Mouse (Mus musculus): Measurements from ENCODE around the gene Lrrc58.

The Lrrc58 gene

DNA sequence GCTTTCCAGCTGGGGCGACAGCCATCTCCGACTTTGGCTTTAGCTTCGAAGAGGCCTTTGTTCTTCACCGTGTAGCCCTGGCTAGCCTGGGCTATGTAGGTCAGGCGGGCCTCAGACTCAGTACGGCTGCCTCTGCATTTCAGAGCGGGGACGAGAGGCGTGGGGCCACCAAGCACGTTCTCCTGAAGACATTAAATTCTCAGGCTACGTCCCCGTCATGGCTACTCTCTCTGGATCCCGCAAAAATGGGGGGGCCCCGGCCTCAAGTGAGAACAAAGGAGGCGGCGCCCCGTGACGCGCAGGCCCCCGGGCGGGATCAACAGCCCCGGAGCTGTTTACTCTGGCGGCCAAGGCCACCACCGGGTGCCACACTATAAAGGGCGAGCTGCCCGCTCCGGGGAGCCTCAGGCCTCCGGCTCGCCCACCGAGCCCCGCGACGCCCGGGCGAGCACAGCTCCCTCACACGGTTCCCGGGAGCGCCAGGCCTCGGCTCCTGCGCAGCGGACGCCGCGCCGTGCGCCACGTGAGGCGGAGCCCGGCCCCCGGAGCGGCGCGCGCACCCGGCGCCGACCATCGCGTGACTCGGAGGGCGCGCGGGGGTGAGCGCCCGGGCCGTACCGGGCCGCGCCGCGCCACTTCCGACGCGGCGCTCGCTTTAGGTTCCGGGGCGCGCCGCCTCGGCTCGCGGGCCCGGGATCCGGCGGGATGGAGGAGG lies at the start of gene Lrrc58:
Lrrc58 (plus strand) TSS at position 599 of the 715 bp plus-strand sequence.
- DNase-seq (ENCODE audit: extremely low spot score, low read depth, low spot score) = no peak

DNA sequence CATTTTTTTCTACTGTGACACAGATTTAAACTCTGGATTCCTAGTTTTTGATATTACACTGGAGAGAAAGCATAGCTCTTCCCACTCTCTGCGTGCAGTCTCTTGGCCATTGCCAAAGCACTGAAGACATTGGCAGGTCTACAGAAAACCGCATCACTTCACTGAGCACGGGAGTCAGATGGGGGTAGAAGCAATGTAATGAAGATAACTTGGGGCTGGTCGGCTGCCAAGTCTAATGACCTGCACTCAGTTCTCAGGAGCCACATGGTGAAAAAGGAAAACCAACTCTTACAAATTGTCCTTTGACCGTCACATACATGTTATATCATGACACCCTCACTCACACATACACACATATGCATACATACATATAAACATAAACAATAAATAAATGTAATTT lies 44.2 kb upstream of the Lrrc58 start:
- no peak for DNase-seq (ENCODE audit: extremely low spot score, low read depth, low spot score)

DNA sequence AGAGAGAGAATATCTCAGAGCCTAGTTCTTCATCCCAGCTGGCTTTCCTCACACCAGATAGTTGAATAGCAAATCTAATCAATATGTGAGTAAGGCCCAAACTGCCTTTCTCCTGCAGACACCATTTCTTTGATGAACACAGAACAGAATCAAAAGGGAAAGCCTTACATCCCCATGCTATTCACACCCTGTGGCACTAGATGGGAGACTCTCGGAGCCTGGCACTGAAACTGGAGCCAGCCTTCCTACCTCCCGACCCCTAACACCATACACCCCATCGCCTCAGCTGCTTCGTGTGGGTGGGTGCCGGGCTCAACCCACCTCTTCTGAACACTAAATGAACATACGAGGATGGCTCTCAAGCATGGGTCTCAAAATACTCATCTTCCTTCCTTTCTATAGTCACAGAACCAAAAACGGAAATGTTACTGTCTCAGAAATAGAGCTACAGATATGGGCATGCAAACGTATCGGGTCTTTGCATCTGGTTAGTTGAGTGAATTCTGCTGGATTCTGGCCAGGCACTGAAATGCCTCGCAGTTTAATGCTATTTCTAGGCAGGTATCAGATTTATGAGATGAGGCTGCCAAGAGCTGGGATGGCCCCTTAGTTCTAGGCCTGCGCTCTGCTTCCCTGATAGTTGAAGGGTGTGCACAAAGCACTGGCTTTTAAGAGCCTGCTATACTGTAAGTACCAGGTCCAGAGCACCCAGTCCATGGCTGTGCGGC lies 43.2 kb upstream of the Lrrc58 start:
- no peak for DNase-seq (ENCODE audit: extremely low spot score, low read depth, low spot score)

DNA sequence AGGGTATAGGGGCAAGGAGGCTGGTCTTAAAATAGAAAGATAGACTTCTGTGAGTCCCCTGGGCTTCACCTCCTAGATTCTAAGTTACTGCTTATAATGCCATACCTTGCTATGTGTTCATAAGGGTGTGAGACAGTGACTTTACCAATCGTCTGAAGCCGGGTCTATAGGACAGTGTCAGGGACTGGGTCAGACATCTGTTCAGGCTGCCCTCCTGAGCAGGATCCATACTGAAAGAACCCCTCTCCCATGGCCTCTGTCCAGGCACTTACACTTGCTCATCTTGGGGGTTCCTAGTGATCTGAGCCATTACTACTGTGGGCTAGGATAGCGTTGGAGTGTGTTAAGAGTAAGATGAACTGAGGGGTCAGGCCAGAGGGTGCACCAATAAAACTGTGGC lies 41.9 kb upstream of the Lrrc58 start:
- DNase-seq (ENCODE audit: extremely low spot score, low read depth, low spot score) = no peak

DNA sequence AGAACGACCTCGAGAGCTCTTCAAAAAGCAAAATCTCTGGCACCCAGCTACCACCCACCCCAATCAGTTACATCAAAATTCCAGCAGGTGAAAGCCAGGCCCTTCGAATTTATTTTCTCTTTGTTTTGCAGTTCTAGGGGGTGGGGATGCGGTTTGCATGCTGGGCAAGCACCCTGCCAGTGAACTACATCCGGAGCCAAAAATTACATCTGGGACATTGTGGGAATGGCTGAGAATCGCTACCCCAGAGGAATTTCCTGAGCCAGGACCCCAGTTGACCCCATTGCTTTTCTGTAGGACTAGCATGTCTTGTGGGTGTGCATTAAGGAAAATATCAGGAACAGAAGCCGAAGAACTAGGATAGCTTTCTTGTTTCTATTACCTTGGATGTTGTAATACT lies 37.1 kb upstream of the Lrrc58 start:
- no peak for DNase-seq (ENCODE audit: extremely low spot score, low read depth, low spot score)

DNA sequence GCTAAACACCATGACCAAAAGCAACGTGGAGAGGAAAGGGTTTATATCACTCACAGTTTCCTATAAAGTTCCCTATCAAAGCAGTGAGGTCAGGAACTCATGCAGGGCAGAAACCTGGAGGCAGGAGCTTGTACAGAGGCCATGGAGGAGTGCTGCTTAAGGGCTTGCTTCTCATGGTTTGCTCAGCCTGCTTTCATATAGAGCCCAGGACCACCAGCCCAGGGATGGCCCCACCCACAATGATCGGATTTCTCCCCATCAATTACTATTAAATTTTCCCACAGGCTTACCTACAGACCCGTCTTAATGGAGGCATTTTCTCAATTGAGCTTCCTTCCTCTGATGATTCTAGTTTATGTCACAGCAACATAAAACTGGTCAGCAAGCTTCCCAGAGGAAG lies 30.6 kb upstream of the Lrrc58 start:
- DNase-seq (ENCODE audit: extremely low spot score, low read depth, low spot score) = no peak

DNA sequence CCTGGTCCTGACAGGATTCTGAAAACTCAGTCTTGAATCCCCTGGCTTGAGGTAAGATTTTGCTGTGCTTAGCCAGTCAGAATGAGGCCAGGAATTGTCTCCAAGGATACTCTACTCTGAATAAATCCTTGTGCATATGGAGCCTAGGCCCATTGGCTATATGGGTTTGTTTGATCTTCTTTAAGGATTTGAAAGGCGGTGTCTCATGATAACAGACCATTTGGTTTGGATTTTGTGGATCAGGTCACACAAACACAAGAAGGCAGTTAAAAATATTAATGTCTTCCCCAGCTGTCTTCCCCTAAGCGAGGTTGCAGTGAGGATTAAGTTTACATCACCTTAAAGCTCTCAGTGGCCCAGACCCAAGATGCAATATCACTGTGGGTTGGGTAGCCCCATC lies 25.8 kb upstream of the Lrrc58 start:
- DNase-seq (ENCODE audit: extremely low spot score, low read depth, low spot score) = no peak

DNA sequence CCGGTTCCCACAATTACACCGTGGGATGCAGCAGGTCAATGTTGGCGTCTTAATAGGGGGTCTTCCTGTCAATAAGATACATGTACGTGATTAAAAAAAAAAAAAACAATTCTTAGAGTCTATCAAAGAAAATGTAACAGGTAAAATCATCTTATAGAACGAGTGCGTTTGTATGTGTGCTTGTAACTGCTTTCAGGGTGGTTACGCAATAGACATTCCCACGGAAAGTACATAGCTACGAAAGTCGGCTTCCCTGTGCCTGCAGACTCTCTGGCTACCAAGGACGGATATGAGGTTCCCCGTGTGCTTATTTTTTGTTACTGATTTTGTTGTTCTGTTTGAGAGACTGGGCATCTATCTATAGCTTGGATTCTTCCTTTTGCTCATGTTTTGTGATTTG lies 24.4 kb upstream of the Lrrc58 start:
- DNase-seq (ENCODE audit: extremely low spot score, low read depth, low spot score) = no peak

DNA sequence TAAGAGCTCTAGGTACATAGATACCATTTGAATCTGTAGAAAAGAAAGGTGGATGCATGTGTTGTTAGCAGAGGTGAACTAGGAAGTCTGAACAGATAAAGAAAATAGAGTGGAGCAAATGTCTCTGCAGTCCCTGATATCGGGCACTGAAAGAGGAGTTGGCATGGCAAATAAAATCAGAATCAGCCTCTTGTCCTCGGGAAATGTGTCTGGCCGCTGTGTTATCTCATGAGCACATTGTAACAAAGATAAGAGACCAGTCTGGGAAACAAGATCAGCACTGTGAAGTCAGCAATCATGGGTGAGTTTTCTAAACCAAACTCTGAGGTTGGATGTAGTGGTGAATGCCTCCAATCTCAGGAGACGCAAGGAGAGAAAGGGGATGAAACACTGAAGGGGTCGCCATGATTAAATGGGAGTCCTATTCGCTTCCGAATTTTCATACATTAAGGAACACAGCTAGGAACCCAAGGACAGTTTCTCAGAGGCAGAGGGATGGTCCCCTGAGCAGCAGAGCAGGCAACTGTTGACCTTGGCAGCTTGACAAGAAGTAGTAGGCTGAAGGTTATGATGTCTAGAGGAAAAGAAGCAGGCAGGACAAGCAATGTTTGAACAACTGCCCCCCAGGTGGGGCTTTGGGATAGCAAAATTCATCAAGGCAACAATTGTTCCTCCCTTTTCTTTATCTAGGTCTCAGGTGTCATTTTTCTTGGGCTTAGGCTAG lies 22.8 kb upstream of the Lrrc58 start:
- DNase-seq (ENCODE audit: extremely low spot score, low read depth, low spot score) = no peak

DNA sequence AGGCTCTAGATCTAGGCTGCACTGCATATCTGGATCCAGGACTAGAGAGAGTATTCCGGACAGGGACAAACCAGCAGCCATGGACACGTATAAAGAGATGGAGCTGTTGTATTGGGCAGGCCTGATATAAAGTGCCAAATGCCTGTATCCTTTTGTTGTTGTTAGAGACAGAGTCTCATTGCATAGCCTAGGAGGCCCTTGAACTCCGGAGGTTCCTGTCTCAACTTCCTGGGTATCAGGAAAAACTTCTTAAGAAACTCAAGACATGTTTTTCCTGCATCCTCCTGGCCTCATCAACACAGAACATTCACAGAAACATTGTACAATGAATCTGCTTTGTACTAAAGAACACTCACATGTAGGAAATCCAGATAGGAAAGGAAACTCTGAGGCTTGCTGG lies 21.1 kb upstream of the Lrrc58 start:
- no peak for DNase-seq (ENCODE audit: extremely low spot score, low read depth, low spot score)

DNA sequence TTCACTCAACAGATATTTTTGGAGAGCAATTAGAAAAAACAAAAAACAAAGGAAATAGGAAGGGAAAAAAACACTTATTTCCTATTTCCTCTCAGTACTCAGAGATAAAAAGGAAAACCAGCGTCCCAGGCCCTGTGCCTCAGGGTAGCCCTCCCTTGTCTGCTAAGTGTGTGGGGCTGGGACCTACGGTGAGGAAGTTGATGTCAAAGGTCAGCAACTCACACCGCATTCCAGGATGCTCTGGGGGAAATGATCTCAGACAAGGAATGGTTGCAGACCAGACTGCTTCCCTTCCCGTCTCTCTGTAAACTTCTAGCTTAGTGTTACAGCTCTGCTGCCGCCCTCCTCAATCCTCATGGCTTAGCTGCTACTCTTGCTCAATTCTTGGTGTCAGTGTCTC lies 16.8 kb upstream of the Lrrc58 start:
- DNase-seq (ENCODE audit: extremely low spot score, low read depth, low spot score) = no peak

DNA sequence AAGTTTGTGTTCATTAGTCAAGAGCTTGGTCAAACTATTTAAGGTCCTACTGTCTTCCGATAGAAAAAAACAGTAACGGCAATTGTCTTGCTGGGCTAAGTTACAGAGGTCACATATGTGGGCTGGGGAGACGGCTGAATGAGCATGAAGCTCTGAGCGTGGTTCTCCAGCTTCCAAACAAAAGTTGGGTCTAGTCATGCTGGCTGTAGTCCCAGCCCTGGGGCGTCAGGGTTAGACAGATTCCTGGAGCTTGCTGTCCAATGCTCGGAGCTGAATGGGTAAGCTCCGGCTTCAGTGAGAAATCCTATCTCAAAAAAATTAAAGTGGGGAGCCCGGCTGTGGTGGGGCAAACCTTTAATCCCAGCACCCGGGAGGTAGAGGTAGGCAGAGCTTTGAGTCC lies 14.9 kb upstream of the Lrrc58 start:
- no peak for DNase-seq (ENCODE audit: extremely low spot score, low read depth, low spot score)

DNA sequence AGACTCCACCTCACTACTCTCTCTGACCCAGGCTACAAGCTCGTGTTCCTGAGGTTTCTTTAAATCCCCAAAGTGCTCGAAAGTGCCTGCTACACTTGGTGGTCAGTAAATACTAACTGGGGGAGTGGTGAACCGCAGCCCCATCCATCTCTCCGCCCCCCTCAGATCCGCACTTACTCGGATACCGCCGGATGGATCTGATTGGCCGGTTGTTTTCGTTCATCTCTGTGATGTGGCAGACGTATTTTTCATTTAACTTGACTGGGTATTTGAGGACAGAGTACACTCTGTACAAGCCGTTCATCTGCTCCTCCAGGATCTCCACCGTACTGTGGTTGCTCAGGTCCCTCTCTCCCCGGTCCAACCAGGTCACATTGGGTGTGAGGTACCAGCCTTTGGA lies 14.1 kb upstream of the Lrrc58 start:
- no peak for DNase-seq (ENCODE audit: extremely low spot score, low read depth, low spot score)

DNA sequence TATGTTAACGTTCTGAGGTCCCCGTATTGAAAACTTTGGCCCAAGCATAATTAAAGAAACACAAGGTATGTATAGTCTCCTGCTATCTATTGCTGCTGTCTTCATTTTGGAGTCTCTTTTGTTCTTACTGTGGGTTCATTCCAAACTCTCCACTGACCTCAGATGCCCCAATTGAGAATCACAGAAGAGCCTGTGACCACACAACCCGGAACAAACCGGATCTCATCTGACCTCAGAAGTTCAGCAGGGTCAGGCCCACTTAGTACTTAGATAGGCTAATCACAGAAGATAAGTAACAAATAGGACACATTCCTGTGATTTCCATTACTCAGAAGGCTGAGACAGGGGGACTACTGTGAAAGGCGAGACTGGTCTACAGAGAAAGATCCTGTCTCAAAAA lies 13.6 kb upstream of the Lrrc58 start:
- DNase-seq (ENCODE audit: extremely low spot score, low read depth, low spot score) = no peak

DNA sequence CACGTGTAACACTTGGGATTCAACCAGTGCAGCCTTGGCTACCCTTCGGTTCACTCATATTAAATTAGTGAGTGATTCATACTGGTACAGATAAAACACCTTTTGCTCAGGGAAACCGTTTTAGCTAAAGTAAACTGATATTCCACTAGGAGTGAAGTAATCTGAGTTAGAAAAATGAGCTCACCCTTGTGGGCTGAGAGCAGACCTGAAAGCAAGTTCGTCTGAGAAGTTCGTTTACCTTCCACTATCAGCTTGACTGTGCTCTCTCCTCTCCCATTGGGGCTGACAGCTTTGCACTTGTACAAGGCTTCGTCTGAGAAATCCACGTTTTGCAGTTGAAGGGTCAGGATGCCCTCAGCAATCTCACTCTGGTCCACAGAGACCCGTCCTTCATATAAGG lies 12.6 kb upstream of the Lrrc58 start:
- no peak for DNase-seq (ENCODE audit: extremely low spot score, low read depth, low spot score)

DNA sequence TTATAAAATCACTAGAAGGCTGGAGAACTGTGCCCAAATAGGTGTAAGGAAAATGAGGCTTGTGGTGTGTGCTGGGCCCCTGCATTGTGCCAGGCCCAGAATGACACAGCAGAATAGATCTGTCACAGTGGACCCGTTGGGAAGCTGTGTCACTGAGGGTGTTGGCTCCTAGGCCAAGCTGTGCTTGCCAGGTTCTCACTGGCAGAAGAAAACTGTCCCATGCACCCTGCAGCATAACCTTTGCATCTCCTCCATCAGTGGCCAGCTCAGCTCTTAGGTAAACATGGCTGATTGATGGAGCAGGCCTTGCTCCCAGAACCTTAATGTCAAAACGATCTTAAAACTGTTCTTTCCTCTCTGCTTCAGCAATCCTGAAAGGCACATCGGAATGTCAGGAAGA lies 11.9 kb upstream of the Lrrc58 start:
- no peak for DNase-seq (ENCODE audit: extremely low spot score, low read depth, low spot score)

DNA sequence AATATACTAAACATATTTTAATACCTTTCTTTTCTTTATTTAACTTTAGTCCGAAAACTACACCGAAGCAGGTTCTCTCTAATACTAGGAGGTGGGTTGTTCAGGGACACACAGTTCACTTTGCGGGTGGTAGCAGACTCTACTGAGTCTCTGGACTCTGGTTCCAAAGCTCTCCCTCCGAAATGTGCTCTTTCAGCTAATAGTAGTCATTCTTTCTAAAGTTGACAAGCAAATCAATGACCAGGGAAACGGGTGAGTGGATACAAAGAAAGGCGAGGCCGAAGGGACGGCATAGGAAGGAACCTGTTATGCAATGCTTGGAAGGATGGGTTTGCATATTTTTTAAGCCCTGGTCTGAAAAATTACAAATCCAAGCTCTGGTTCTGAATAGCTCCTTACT lies 10.7 kb upstream of the Lrrc58 start:
- no peak for DNase-seq (ENCODE audit: extremely low spot score, low read depth, low spot score)

DNA sequence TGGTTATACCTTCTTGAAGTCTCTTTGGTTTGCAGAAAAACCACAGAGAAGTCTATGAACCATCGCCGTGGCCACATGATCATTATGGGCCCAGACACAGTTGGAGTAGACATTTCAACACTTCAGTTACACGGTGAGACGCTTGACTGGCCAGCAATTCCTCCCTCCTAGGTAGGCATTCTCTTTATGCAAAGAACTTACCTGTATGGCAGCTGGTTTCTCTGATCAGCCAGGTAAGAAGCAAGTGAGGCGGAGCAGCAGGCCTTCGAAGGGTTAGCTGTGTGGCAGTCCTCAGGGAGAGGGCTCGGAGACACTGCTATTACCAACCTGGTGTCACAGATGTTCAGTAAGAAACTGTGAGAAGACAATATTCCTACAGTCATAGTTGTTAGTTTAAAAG lies 8.0 kb upstream of the Lrrc58 start:
- DNase-seq (ENCODE audit: extremely low spot score, low read depth, low spot score) = no peak

DNA sequence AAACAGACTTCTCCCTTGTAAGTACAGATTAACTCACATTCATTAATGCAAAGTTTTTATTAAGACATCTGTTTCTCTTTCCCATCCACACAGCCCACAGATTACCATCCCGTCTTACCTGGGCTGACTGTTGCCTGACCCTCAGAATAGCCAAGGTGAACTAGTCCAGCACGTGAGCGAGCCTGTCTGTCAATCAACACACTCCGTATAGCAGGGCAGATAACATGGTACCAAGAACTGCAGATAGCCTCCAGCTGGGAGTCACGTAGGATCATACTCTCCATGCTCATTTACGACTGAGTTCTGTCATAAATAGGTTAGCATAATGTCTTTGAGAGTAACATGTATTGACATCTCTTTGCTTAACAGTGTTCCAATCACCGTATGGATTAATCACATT lies 7.2 kb upstream of the Lrrc58 start, which contains the start of gene Gm36028:
Gm36028 (minus strand) TSS at position 118 of the 400 bp plus-strand sequence.
- no peak for DNase-seq (ENCODE audit: extremely low spot score, low read depth, low spot score)

DNA sequence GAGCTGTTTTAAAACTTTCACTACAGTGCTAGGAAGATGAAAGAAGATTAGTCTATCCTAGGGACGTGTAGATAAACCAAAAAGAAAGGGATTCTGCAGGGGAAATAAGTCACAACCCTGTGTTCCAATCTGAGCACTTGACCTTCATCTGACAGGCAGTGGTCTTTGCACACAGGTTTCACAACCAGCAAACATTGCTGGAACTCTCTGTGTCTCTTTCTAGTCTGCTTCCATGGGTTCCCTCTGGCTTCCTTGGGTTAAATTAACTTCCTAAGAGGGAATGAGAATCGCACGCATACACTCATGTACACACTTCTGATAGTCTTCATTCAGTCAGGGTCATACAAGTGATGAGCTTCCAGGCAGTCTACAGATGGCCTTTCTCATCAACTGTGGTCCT lies 4.3 kb upstream of the Lrrc58 start:
- no peak for DNase-seq (ENCODE audit: extremely low spot score, low read depth, low spot score)

DNA sequence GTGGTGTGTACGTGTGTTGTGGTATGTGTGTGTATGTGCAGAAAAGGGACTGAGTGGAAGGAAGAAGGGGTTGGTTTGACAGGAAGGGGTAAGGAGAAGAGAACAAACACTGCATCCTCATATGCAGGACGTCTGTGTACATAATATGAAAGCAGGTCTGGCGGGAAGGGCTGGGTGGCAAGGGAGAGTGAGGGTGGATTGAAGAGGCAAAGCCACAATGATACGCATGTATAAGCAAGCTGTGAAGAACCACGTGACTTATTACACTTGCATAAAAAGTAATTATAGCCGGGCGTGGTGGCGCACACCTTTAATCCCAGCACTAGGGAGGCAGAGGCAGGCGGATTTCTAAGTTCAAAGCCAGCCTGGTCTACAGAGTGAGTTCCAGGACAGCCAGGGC lies 2.3 kb upstream of the Lrrc58 start:
- DNase-seq (ENCODE audit: extremely low spot score, low read depth, low spot score) = no peak

Measured in hindlimb bud, embryonic 11.5 days (tissue).